Mouse (Mus musculus): Measurements from ENCODE around the gene Nap1l3. TPM values are rescaled to one million over a fixed set of nuclear protein-coding genes. Genes with fewer than 3 reads are reported as not detected.

Nap1l3 gene
- total RNA-seq (2021): 1 to 10 TPM in 1 of 2 experiments, under 1 TPM in 1; 0.33 to 1.1 TPM
- long read RNA-seq, experiment 1, partial matches to known transcripts: 0 of 2 reads
- long read RNA-seq, experiment 1, other reads (novel, unspliced or antisense): 0 of 2 reads
- long read RNA-seq, experiment 2: 0 reads

DNA sequence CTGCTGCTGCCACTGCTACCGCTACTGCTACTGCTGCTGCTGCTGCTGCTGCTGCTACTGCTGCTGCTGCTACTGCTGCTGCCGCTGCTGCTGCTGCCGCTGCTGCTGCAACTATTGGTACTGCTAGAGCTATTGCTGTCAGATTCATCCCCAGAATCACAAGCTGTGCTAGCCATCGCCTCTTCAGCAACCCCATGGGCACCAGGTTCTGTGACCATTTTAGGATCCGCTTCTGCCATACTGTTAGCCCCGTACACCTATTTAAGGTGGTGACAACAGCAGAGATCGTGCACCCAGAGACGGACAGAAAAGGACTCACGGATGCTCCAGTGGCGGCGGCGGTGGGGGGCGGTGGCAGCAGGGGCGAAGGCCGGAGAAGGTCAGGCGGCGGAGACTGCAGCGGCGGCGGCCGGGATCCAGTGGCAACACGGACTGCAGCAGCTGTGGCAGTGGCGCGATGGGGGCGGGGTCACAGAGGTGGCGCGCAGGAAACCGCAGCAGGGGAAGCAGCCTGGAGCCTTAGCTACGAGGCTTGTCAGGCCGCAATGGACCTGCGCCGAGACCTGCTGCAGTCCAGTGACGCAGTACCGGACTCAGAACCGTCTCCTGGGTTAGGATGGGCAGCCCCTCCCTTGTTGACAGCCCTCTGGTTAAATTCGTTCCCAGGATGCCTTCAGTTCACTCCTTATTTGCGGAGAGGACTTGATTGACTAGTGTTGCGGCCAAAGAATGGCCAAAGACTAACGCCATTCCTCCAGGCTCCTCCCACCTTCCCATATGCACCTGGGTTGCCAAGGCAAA, at the start of gene Nap1l3:
TSS of gene Nap1l3 (minus strand) at position 621 of the 801 bp plus-strand sequence.
- peak within 1 kb of the TSS; percentile 59 for H3K27ac ChIP-seq
- DNase-seq: peak; percentile 65
- intact Hi-C loops (cut with DNase I): no loop called here
- H3K4me3 ChIP-seq: peak within 1 kb of the TSS; percentile 75
- no peak for TF ChIP-seq CTCF (IDR thresholded peaks at IDR 0.05)

DNA sequence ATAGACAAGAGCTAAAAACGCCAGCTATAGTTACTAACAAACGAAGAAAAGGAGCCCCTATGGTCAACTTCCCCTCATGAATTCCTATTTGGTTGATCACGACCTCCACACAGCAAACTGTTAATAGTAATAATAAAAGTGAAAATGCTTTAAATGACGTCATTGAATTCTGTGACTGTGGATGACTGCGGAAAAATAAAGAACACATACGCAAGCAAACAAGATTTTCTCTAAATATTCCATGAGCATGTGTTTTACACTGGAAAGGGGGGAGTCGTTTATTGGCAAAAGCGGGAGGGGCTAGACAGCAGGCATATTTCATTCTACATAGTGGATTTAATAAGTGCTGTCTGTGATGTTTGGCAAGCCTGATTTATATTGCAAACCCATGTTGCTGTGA, 451 bp upstream of the Nap1l3 start:
- Histone ChIP-seq H3K27ac (no peak overlapping the region), H3K4me3 (peak overlapping the region; percentile 75)
- no peak for TF ChIP-seq CTCF (IDR thresholded peaks at IDR 0.05)
- intact Hi-C loops (cut with DNase I): no loop called here
- no peak for DNase-seq
